Mouse (Mus musculus) cerebellum, adult 2 months (tissue): ENCODE measurements at regions not wholly inside any gene's neighbourhood (a gene's known extent, or its start where the extent isn't known, plus 50 kb on each side); places are given as distances from the start of the nearest gene placed in this dataset.

Experiments used
- DNase-seq, 2 experiments: peaks; one replicate each; pipeline ENCODE4 v3.0.0; 2021
- H3K27ac ChIP-seq: fragments of 200-500 bp; 2 replicates; pipeline ENCODE4 v1.5.1; 2012; ENCODE audit warnings: low read length, control low read depth, inconsistent platforms; ENCODE audit not compliant: insufficient read depth
- H3K27me3 ChIP-seq: fragments of 200-500 bp; 2 replicates; pipeline ENCODE4 v1.6.1; 2012; ENCODE audit warnings: inconsistent platforms, mild to moderate bottlenecking, low read length, moderate library complexity; ENCODE audit not compliant: control insufficient read depth, insufficient read depth
- H3K4me1 ChIP-seq: fragments of 200-500 bp; 2 replicates; pipeline ENCODE4 v1.6.1; 2011; ENCODE audit warnings: low read length; ENCODE audit not compliant: control insufficient read depth, insufficient read depth
- H3K4me3 ChIP-seq: fragments of 200-500 bp; replicated peaks from 2 replicates; pipeline ENCODE3; 2011; ENCODE audit warnings: mild to moderate bottlenecking, low read depth, low read length, control low read depth; ENCODE audit not compliant: insufficient read depth
- CTCF ChIP-seq: fragments of 200-500 bp; IDR thresholded peaks from 2 replicates; pipeline ENCODE4 v1.5.1; 2011; ENCODE audit warnings: low read depth, mild to moderate bottlenecking, control low read depth, low read length, moderate library complexity, borderline replicate concordance; ENCODE audit not compliant: insufficient read depth
- POLR2A ChIP-seq: fragments of 200-500 bp; IDR thresholded peaks from 2 replicates; pipeline ENCODE4 v1.6.1; 2011; ENCODE audit warnings: low read length, control low read depth, borderline replicate concordance; ENCODE audit not compliant: insufficient read depth
- WGBS: fragments of 180-500 bp; shearing (Covaris S2); methylation state at CpG from one replicate; pipeline ENCODE4 v1.1.7; 2018; 5-methylcytosine and 5-hydroxymethylcytosine counted together

DNA sequence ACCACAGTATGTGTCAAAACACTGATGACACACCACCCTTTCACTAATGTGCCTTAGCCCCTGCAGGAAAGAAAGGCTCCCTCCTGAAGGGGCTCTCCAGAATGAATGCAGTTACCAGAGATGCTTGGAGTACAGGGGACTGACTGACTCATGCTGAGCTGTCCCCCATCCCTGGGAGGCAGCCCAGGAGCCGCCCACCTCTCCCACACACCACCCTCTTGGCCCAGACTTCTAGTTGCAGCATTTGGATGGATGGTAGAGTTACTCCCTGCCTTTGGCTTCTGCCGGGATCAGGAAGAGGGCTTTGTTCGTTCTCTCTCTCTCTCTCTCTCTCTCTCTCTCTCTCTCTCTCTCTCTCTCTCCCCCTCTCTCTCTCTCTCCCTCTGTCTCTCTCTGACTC lies 53.4 kb upstream of the Jun start:
- Histone ChIP-seq H3K4me3 (no peak overlapping the region), H3K4me1 (no peaks in the 10 kb centered on the region), H3K27ac (no peak overlapping the region), H3K27me3 (no peaks in the 10 kb centered on the region; the same call in none of the 2 replicates)
- no peak for TF ChIP-seq CTCF
- TF ChIP-seq POLR2A, result no peak
- WGBS, result 11% methylated on average over 3 of the region's 3 CpGs
- no peak for DNase-seq

DNA sequence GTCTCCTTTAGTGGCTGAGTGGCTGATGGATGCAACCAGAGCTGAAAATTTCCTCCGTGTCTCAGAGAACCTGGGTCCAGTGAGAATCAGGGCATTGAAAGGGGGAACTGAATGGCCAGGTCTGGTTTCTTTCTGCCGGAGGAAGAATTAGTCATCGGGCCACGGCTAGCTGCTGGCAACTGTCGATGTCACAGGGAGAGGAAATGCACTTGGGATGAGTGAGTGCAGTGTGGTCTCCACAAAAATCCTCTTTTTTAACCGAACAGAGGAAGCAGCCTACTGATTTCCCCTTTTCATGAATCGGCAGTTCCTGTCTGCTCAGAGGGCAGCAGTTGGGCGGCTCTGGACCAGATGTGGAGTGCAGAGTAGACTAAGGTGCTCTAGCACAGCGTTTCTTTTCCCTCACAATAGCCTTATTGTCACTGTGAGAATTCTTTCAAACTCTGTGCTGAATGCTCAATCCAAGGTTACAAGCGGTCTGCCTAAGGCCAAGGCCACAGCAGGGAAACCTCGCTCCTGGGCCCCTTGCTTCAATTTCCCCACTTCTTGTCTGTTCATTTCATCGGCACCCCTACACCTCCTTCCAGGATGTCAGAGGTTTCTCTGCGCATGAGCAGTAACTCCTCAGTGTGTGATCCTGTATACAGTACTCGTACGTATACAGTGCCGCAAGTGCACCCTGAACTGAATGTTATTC lies 54.1 kb upstream of the Jun start:
- WGBS, result 42% methylated on average over 16 of the region's 16 CpGs
- no peak overlapping the region for H3K27ac ChIP-seq
- no peaks in the 10 kb centered on the region; the same call in none of the 2 replicates for H3K27me3 ChIP-seq
- H3K4me3 ChIP-seq, result no peak overlapping the region
- TF ChIP-seq POLR2A (no peak), CTCF (no peak)
- H3K4me1 ChIP-seq, result no peaks in the 10 kb centered on the region
- DNase-seq, result no peak

DNA sequence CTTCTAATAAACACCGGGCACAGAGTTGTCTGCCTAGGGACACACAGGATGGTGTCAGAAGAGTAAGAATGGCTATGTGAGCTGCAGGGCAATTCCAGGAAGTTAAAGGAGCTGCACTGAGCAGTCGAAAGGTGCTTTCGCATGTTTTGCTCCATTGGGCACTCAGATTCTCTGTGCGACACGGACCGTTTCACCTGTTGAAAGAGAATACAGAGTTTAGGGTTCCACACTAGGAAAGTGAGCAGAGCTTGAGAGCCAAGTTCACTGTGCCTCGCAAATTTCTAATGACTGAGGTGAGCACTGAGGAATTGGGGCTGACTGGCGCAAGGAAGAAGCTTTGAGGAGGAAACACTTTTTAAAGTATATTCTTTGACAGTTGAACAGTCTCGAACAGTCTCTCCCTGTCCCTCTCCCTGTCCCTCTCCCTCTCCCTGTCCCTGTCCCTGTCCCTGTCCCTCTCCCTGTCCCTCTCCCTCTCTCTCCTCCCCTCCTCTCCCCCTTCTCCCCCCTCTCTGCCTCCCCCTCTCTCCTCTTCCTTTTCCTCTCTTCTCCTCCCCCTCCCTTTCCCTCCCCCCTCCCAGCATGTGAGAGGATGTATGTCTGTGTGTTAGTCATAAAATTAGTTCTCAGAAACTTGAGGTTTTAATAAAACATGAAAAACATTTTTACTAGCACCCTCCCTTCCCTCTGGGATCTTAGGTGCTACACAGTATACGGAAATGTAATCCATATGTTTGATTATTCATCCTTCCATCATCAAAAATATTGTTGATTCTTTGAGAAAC lies 55.1 kb upstream of the Jun start:
- Histone ChIP-seq H3K4me1 (no peaks in the 10 kb centered on the region), H3K27me3 (no peaks in the 10 kb centered on the region; the same call in none of the 2 replicates), H3K27ac (no peak overlapping the region), H3K4me3 (no peak overlapping the region)
- no peak for TF ChIP-seq POLR2A
- 75% methylated on average over 10 of the region's 10 CpGs for WGBS
- no peak for DNase-seq

DNA sequence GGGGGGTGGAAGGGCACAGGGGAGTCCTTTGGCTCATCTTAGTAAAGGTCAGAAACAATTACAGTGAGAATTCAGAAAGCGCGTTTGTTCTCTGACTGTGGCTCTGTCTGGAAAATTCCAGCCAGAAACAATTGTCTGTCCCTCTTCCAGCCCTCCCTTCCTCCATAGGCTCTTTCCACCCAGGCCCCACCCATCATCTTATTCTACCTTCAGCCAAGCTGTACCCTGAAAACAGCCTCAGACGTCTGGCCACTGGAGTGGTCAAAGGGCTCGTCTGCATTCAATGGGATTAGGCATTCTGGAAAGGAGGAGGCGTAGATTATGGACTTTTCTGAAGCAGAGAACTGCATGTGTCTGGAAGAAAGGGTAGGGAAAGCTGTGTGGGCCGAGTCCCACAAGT lies 56.8 kb upstream of the Jun start:
- Histone ChIP-seq H3K27me3 (no peaks in the 10 kb centered on the region; the same call in none of the 2 replicates), H3K4me1 (no peaks in the 10 kb centered on the region), H3K27ac (no peak overlapping the region), H3K4me3 (no peak overlapping the region)
- no peak for DNase-seq
- 65% methylated on average over 6 of the region's 6 CpGs for WGBS
- TF ChIP-seq POLR2A, result no peak
- TF ChIP-seq CTCF, result no peak

DNA sequence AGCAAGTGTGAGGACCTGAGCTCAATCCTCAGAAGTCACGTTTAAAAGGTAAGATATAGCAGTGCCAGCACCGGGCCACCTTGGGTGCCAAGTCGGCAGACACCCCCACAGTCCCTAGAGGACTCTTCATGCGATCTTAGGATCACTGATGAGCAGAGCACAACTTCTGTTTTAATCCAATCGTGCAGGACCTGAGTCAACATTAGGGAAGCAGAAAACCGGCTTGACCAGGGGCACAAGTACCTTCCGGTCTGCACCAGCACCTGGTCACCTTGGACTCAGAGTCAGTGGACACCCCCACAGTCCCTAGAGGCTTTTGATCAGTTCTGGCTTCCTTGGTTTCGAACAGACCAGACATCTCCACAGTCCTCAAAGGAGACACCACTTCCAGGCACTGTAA lies 58.8 kb upstream of the Jun start:
- H3K27me3 ChIP-seq, result no peaks in the 10 kb centered on the region; the same call in none of the 2 replicates
- H3K4me3 ChIP-seq, result no peak overlapping the region
- H3K27ac ChIP-seq, result no peak overlapping the region
- DNase-seq, result no peak
- TF ChIP-seq CTCF (no peak), POLR2A (no peak)
- H3K4me1 ChIP-seq, result no peaks in the 10 kb centered on the region
- WGBS, result 88% methylated on average over 8 of the region's 8 CpGs

DNA sequence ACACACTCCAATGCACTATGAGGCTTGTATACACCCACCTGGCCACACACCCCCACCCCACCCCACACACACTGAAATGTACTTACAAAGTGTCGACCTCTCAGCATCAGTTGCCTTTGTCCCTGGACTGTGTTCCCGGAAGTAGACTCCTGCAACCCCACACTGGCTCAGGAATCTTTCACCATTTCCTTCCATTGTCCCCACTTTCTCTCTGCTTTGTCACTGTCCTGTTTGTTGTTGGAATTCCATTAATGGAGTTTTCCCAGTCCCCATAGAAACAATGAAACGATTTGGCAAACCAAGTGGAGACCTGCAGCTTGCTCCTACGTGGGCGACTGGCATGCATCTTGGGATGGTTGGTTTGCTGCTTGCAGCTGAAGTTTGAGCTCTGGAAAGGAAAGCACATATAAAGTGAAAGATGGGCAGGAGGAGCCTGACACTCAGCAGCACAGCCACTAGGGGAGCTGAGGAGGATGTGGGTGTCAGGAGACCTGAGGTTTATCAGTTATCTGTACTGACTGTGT lies 65.2 kb upstream of the Jun start:
- H3K27me3 ChIP-seq, result no peaks in the 10 kb centered on the region
- DNase-seq, result no peak
- no peak for TF ChIP-seq POLR2A
- no peak for TF ChIP-seq CTCF
- no peak overlapping the region for H3K4me3 ChIP-seq
- WGBS, result 24% methylated on average over 5 of the region's 5 CpGs
- H3K27ac ChIP-seq, result no peak overlapping the region
- no peaks in the 10 kb centered on the region for H3K4me1 ChIP-seq

DNA sequence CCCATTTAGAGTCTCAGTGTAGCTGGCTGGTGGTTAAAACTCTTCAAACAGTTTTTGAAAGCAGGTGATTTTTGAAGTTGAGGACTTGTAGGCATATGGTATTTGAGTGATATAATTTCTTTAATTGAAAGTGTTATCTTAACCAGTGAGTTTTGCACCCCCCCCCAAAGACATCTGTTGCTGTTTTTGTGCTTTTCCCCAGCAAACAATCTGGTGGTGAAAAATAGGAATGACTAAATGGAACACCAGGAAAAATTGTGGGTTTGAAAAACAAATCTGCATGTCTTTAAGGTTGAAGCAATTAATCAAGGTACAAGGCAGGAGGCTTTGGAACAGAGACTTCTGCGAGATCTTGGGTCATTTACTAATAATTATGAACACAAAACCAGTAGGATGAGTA lies 68.9 kb upstream of the Jun start:
- Histone ChIP-seq H3K27me3 (no peaks in the 10 kb centered on the region), H3K4me1 (no peaks in the 10 kb centered on the region), H3K27ac (no peak overlapping the region), H3K4me3 (no peak overlapping the region)
- DNase-seq, result no peak
- 98% methylated on average over 1 of the region's 1 CpGs for WGBS
- TF ChIP-seq CTCF (no peak), POLR2A (no peak)

DNA sequence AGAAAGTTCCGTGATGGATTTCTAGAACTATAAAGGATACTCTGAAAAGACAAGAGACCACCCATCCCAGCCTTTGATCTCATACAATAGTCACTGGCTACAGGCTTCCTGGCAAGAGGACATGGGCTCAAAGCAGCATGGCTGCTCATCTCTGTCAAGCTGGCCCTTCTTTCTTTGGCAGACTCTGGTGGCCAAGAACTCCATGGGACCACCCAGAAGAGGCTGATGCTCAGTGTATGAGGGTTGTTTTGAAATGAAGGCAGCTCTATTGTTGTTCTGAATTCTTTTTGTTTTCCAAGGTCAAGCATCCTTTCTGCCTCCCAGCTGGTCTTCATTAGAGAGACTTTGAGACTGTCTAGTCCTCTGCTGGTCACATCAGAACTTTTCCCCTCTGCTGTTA lies 73.3 kb upstream of the Jun start:
- Histone ChIP-seq H3K4me3 (no peak overlapping the region), H3K27ac (no peak overlapping the region), H3K4me1 (no peaks in the 10 kb centered on the region), H3K27me3 (no peaks in the 10 kb centered on the region)
- DNase-seq, result no peak
- 34% methylated on average over 1 of the region's 1 CpGs for WGBS
- TF ChIP-seq POLR2A, result no peak
- no peak for TF ChIP-seq CTCF
